9 mouse cellular contexts compared by ENCODE assay signal in the genomic region with DNA sequence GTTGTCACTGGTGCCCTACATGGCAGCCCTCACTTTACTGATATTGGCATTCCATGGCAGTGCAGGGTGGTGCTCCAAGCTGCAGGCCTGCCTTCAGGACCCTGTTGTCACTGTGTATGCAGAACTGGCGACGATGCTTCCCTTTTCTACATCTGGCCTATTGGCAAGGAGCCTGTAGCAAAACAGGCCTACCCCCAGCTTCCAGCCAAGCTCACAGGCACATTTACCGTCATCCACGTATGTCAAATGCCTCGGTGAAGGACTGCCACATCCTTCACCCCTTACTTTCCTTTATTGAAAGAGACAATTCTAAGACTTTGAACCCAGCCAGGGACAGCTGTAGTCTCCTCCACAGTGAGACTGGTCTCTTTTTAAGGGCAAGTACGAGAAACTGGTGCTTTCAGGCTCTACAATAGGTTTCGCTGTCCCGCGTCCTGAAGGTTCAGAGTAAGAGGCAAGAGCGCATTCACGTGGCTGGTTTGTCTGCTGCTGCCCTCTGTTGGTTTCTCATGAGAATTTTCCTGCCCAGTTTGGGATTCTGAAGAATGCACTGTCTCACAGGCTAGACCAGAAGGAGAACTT.
DNase-seq lines count a peak whose midpoint lies in the region; ATAC-seq and TF ChIP-seq lines count a peak whose summit lies in the region.
"Had no signal": no experiment of that assay in that cellular context is flagged by ENCODE, and none has a peak within 500 bp of the region (broad histone marks: within the 10 kb centered on the region; RNA-seq: fewer than 3 reads in every experiment).

No protein-coding gene starts in this region.

- peaks cover 17% of the 10 kb centered on the region for H3K27me3 ChIP-seq in embryonic facial prominence, embryonic 13.5 days
- H3K27me3 ChIP-seq in hindbrain, embryonic 13.5 days = no peaks in the 10 kb centered on the region

- H3K27ac ChIP-seq in ES-E14 (ENCODE audit: insufficient read depth, low read depth, low read length, poor library complexity, severe bottlenecking) = no peak overlapping the region
- no peak overlapping the region for H3K27ac ChIP-seq in embryonic facial prominence, embryonic 13.5 days
- no peak overlapping the region for H3K27ac ChIP-seq in hindbrain, embryonic 13.5 days

- ATAC-seq in embryonic facial prominence, embryonic 13.5 days (ENCODE audit: insufficient number of reproducible peaks, insufficient read depth, low FRiP score, low TSS enrichment, low read depth) = 0 out of 2 replicates have a peak, but pooled peaks have one; percentile 17
- ATAC-seq in hindbrain, embryonic 13.5 days (ENCODE audit: low FRiP score) = peak; percentile 62

- in situ Hi-C loops in ES-E14 (cut with MboI; ENCODE audit: low sequenced_read_pairs in 2 of 2, unreplicated experiment in 2 of 2) = no loop called here

- peak overlapping the region; percentile 33 for H3K4me2 ChIP-seq in embryonic facial prominence, embryonic 13.5 days
- peak overlapping the region; percentile 42 for H3K4me2 ChIP-seq in hindbrain, embryonic 13.5 days

- H3K4me1 ChIP-seq in ES-E14 (ENCODE audit: control insufficient read depth in 2 of 2, insufficient read depth in 2 of 2, low read length in 2 of 2, poor library complexity in 1 of 2) = no peaks in the 10 kb centered on the region
- H3K4me1 ChIP-seq in embryonic facial prominence, embryonic 13.5 days = no peaks in the 10 kb centered on the region; the same call in 1 of the 2 replicates
- no peaks in the 10 kb centered on the region; the same call in 1 of the 2 replicates for H3K4me1 ChIP-seq in hindbrain, embryonic 13.5 days (replicated peaks)

- H3K4me3 ChIP-seq in ES-E14 (ENCODE audit: insufficient read depth in 1 of 2, low read depth in 1 of 2, low read length in 2 of 2, poor library complexity in 1 of 2, severe bottlenecking in 1 of 2) = no peak overlapping the region
- no peak overlapping the region for H3K4me3 ChIP-seq in embryonic facial prominence, embryonic 13.5 days
- H3K4me3 ChIP-seq in hindbrain, embryonic 13.5 days = no peak overlapping the region
- H3K4me3 ChIP-seq: myocyte had no signal

- no peaks in the 10 kb centered on the region for H3K36me3 ChIP-seq in ES-E14 (ENCODE audit: control insufficient read depth, insufficient read depth, low read length, poor library complexity, severe bottlenecking)
- no peaks in the 10 kb centered on the region for H3K36me3 ChIP-seq in embryonic facial prominence, embryonic 13.5 days
- H3K36me3 ChIP-seq in hindbrain, embryonic 13.5 days = peaks cover 26% of the 10 kb centered on the region

- WGBS in embryonic facial prominence, embryonic 13.5 days = 11% methylated on average over 11 of the region's 11 CpGs
- 10% methylated on average over 11 of the region's 11 CpGs for WGBS in hindbrain, embryonic 13.5 days

- no peak overlapping the region for H3K9ac ChIP-seq in ES-E14 (ENCODE audit: insufficient read depth, low read depth, low read length, poor library complexity, severe bottlenecking)
- H3K9ac ChIP-seq in embryonic facial prominence, embryonic 13.5 days = no peak overlapping the region
- peak overlapping the region; percentile 51 for H3K9ac ChIP-seq in hindbrain, embryonic 13.5 days

- DNase-seq in ES-E14 (ENCODE audit: low read depth, low spot score) = peak; percentile 81
- peak; percentile 77 for DNase-seq in adrenal gland, postnatal 14 days
- DNase-seq in layer of hippocampus, adult 8-10 months (ENCODE audit: low spot score in 2 of 2) = peak; percentile 29 to 55
- peak; percentile 42 for DNase-seq in lung, postnatal 14 days
- DNase-seq in right cerebral cortex, postnatal 4 days = peak; percentile 44
- DNase-seq in gastrocnemius, adult 18-20 months (ENCODE audit: low spot score) = no peak

- no peaks in the 10 kb centered on the region for H3K9me3 ChIP-seq in ES-E14 (ENCODE audit: control insufficient read depth, insufficient read depth, low read depth, low read length)
- H3K9me3 ChIP-seq in embryonic facial prominence, embryonic 13.5 days = no peaks in the 10 kb centered on the region
- no peaks in the 10 kb centered on the region for H3K9me3 ChIP-seq in hindbrain, embryonic 13.5 days

TF ChIP-seq in ES-E14, 5 proteins besides CTCF, POLR2A, EP300 and RAD21:
- TF ChIP-seq HCFC1 (IDR thresholded peaks at IDR 0.05; ENCODE audit: borderline replicate concordance, insufficient read depth, low read length) = no peak
- TF ChIP-seq ZNF384 (IDR thresholded peaks at IDR 0.05; ENCODE audit: low read depth, low read length) = no peak
- peak; percentile 78; the same call in 1 of the 2 replicates for TF ChIP-seq ZC3H11A (IDR thresholded peaks at IDR 0.05; ENCODE audit: borderline replicate concordance, low read depth, low read length)
- TF ChIP-seq MAFK (IDR thresholded peaks at IDR 0.05; ENCODE audit: insufficient read depth, low read depth, low read length) = no peak
- no peak for TF ChIP-seq CHD2 (IDR thresholded peaks at IDR 0.05; ENCODE audit: low read depth, low read length)
